Mouse (Mus musculus) kidney, adult 18-20 months (tissue): Measurements from ENCODE around the gene Wdr91.

Source experiments
- DNase-seq: peaks from one replicate; pipeline ENCODE4 v3.0.0; 2021

Gene Wdr91

GRCm38 (mm10) chr6:34914462-34914861 lies 3.8 kb upstream of the Wdr91 start:
- DNase-seq = no peak

GRCm38 (mm10) chr6:34913341-34914040 lies 2.8 kb upstream of the Wdr91 start:
- DNase-seq = no peak

GRCm38 (mm10) chr6:34909631-34910345 lies 888 bp downstream of the Wdr91 start:
- DNase-seq = peak; percentile 34

- DNase-seq = peak; percentile 49
Measured at GRCm38 (mm10) chr6:34907696-34908260, 2.9 kb downstream of the Wdr91 start.

- DNase-seq = peak; percentile 64
Measured at GRCm38 (mm10) chr6:34907121-34907614, 3.5 kb downstream of the Wdr91 start.

- DNase-seq = peak; percentile 71
Measured at GRCm38 (mm10) chr6:34906661-34907060, 4.0 kb downstream of the Wdr91 start.

GRCm38 (mm10) chr6:34906125-34906524 lies 4.6 kb downstream of the Wdr91 start:
- no peak for DNase-seq

- no peak for DNase-seq
Measured at GRCm38 (mm10) chr6:34904361-34904760, 6.3 kb downstream of the Wdr91 start.

- DNase-seq = no peak
Measured at GRCm38 (mm10) chr6:34903851-34904250, 6.8 kb downstream of the Wdr91 start.

GRCm38 (mm10) chr6:34903441-34903840 lies 7.2 kb downstream of the Wdr91 start:
- no peak for DNase-seq

- no peak for DNase-seq
Measured at GRCm38 (mm10) chr6:34902578-34902977, 8.1 kb downstream of the Wdr91 start.

GRCm38 (mm10) chr6:34901911-34902444 lies 8.7 kb downstream of the Wdr91 start:
- DNase-seq = no peak

- no peak for DNase-seq
Measured at GRCm38 (mm10) chr6:34900990-34901389, 9.7 kb downstream of the Wdr91 start.

- peak; percentile 56 for DNase-seq
Measured at GRCm38 (mm10) chr6:34899127-34899526, 11.5 kb downstream of the Wdr91 start.

- no peak for DNase-seq
Measured at GRCm38 (mm10) chr6:34896168-34896780, 14.4 kb downstream of the Wdr91 start.

GRCm38 (mm10) chr6:34895569-34895968 lies 15.1 kb downstream of the Wdr91 start:
- no peak for DNase-seq

- no peak for DNase-seq
Measured at GRCm38 (mm10) chr6:34889185-34889584, 21.5 kb downstream of the Wdr91 start.

- no peak for DNase-seq
Measured at GRCm38 (mm10) chr6:34887131-34887850, 23.4 kb downstream of the Wdr91 start.

GRCm38 (mm10) chr6:34884724-34885123 lies 26.0 kb downstream of the Wdr91 start:
- DNase-seq = no peak

GRCm38 (mm10) chr6:34879911-34880475 lies 30.7 kb downstream of the Wdr91 start:
- DNase-seq = peak; percentile 68

GRCm38 (mm10) chr6:34879101-34879740 lies 31.5 kb downstream of the Wdr91 start:
- DNase-seq = no peak
